Mouse (Mus musculus): Measurements from ENCODE around the gene Rilpl1.
"Not testable (repeated sequence)": the region's sequence is repeated elsewhere in the genome, so short reads cannot be mapped to it uniquely, and the experiment has no call there.

The Rilpl1 gene

GRCm38 (mm10) chr5:124530655-124531582 is at the start of gene Rilpl1:
TSS of gene Rilpl1 (minus strand) at chr5:124531391.
- peak; percentile 84 for DNase-seq (ENCODE audit: low spot score)

- DNase-seq (ENCODE audit: low spot score), result peak; percentile 89
Measured at GRCm38 (mm10) chr5:124578633-124579317, 47.6 kb upstream of the Rilpl1 start, which contains the start of the genes Eif2b1 and Gtf2h3. TSS of gene Eif2b1 (minus strand) at chr5:124579131. TSS of gene Gtf2h3 (plus strand) at chr5:124579140.

GRCm38 (mm10) chr5:124575467-124575866 is 44.3 kb upstream of the Rilpl1 start:
- no peak for DNase-seq (ENCODE audit: low spot score)

- no peak for DNase-seq (ENCODE audit: low spot score)
Measured at GRCm38 (mm10) chr5:124571068-124571467, 39.9 kb upstream of the Rilpl1 start.

GRCm38 (mm10) chr5:124555145-124555544 is 24.0 kb upstream of the Rilpl1 start:
- DNase-seq (ENCODE audit: low spot score), result no peak

- no peak for DNase-seq (ENCODE audit: low spot score)
Measured at GRCm38 (mm10) chr5:124553607-124554006, 22.4 kb upstream of the Rilpl1 start.

GRCm38 (mm10) chr5:124552558-124553307 is 21.5 kb upstream of the Rilpl1 start, which contains the start of gene Ddx55:
TSS of gene Ddx55 (plus strand) at chr5:124552864.
- peak; percentile 93 for DNase-seq (ENCODE audit: low spot score)

- DNase-seq (ENCODE audit: low spot score), result no peak
Measured at GRCm38 (mm10) chr5:124552094-124552472, 20.9 kb upstream of the Rilpl1 start.

- not testable (repeated sequence) for DNase-seq (ENCODE audit: low spot score)
Measured at GRCm38 (mm10) chr5:124551349-124552093, 20.3 kb upstream of the Rilpl1 start.

GRCm38 (mm10) chr5:124550737-124551136 is 19.5 kb upstream of the Rilpl1 start:
- DNase-seq (ENCODE audit: low spot score), result not testable (repeated sequence)

GRCm38 (mm10) chr5:124541602-124541973 is 10.4 kb upstream of the Rilpl1 start:
- no peak for DNase-seq (ENCODE audit: low spot score)

GRCm38 (mm10) chr5:124540905-124541601 is 9.9 kb upstream of the Rilpl1 start:
- DNase-seq (ENCODE audit: low spot score), result peak; percentile 66

GRCm38 (mm10) chr5:124540383-124540786 is 9.2 kb upstream of the Rilpl1 start, which contains the start of gene Tmed2:
TSS of gene Tmed2 (plus strand) at chr5:124540695.
- peak; percentile 96 for DNase-seq (ENCODE audit: low spot score)

GRCm38 (mm10) chr5:124539905-124540304 is 8.7 kb upstream of the Rilpl1 start:
- DNase-seq (ENCODE audit: low spot score), result no peak

GRCm38 (mm10) chr5:124538813-124539792 is 7.9 kb upstream of the Rilpl1 start:
- peak; percentile 69 for DNase-seq (ENCODE audit: low spot score)

- peak; percentile 55 for DNase-seq (ENCODE audit: low spot score)
Measured at GRCm38 (mm10) chr5:124536776-124537175, 5.6 kb upstream of the Rilpl1 start.

- DNase-seq (ENCODE audit: low spot score), result no peak
Measured at GRCm38 (mm10) chr5:124535016-124535415, 3.8 kb upstream of the Rilpl1 start.

GRCm38 (mm10) chr5:124532451-124532850 is 1.3 kb upstream of the Rilpl1 start:
- no peak for DNase-seq (ENCODE audit: low spot score)

- no peak for DNase-seq (ENCODE audit: low spot score)
Measured at GRCm38 (mm10) chr5:124531583-124531930, 366 bp upstream of the Rilpl1 start.

GRCm38 (mm10) chr5:124529697-124530096 is 1.5 kb downstream of the Rilpl1 start:
- no peak for DNase-seq (ENCODE audit: low spot score)

Data from yolk sac, embryonic 10.5 days (tissue).